Mouse (Mus musculus) liver, embryonic 13.5 days (tissue): ENCODE measurements around the gene Dusp28. TPM values are rescaled to one million over a fixed set of nuclear protein-coding genes. Genes with fewer than 3 reads are reported as not detected.
A peak's percentile ranks its signal among the peaks of the same experiment; 100 is the strongest.

ENCODE experiments used
- ATAC-seq: fragments of 200-750 bp; cut with Nextera tagmentation; 2 replicates; pipeline ENCODE4 v1.8.0; 2017; ENCODE audit warnings: low read depth, mild to moderate bottlenecking, moderate number of reproducible peaks, moderate library complexity
- DNase-seq: peaks from one replicate; pipeline ENCODE4 v3.0.0; 2022
- H3K27ac ChIP-seq: fragments of 300-500 bp; sonication (generic); 2 replicates; pipeline ENCODE4 v1.5.1; 2015; ENCODE audit warnings: moderate library complexity, mild to moderate bottlenecking, inconsistent platforms
- H3K27me3 ChIP-seq: fragments of 300-500 bp; sonication (generic); 2 replicates; pipeline ENCODE4 v1.6.1; 2015; ENCODE audit warnings: mild to moderate bottlenecking, inconsistent platforms
- H3K36me3 ChIP-seq: fragments of 300-500 bp; sonication (generic); 2 replicates; pipeline ENCODE4 v1.6.1; 2015; ENCODE audit warnings: mild to moderate bottlenecking, inconsistent platforms
- H3K4me1 ChIP-seq: fragments of 300-500 bp; sonication (generic); replicated peaks from 2 replicates; pipeline ENCODE4 v1.6.1; 2015; ENCODE audit warnings: inconsistent platforms
- H3K4me2 ChIP-seq: fragments of 300-500 bp; sonication (generic); 2 replicates; pipeline ENCODE4 v1.6.1; 2015; ENCODE audit warnings: inconsistent platforms, mild to moderate bottlenecking, moderate library complexity
- H3K4me3 ChIP-seq: fragments of 300-500 bp; sonication (generic); replicated peaks from 2 replicates; pipeline ENCODE4 v1.5.1; 2015; ENCODE audit warnings: mild to moderate bottlenecking, inconsistent platforms
- H3K9ac ChIP-seq: fragments of 300-500 bp; sonication (generic); 2 replicates; pipeline ENCODE4 v1.6.1; 2015; ENCODE audit warnings: mild to moderate bottlenecking, inconsistent platforms
- H3K9me3 ChIP-seq: fragments of 300-500 bp; sonication (generic); replicated peaks from 2 replicates; pipeline ENCODE4 v1.6.1; 2016; ENCODE audit warnings: inconsistent platforms
- WGBS: fragments of 180-500 bp; shearing (Covaris S2); methylation state at CpG from one replicate; pipeline ENCODE4 v1.1.7; 2015; ENCODE audit not compliant: insufficient replicate concordance; 5-methylcytosine and 5-hydroxymethylcytosine counted together
- polyA plus RNA-seq: library from polyadenylated mRNA; unstranded; fragments of >200 nt; fragmentation: Nextera tagmentation; extraction: Ambion mirVana; gene quantifications from 2 replicates; pipeline ENCODE4 v1.2.1, GENCODE M21; 2015

The Dusp28 gene
- polyA plus RNA-seq, 1 experiment from 2014 or later, result 6.7 TPM

- H3K4me2 ChIP-seq, result no peak overlapping the region
- H3K4me1 ChIP-seq, result peaks cover 7% of the 10 kb centered on the region
- WGBS, result 77% methylated on average over 4 of the region's 4 CpGs
- H3K4me3 ChIP-seq, result no peak overlapping the region
- H3K27me3 ChIP-seq, result no peaks in the 10 kb centered on the region
- no peak overlapping the region for H3K9ac ChIP-seq
- H3K9me3 ChIP-seq, result no peaks in the 10 kb centered on the region
- peaks cover 40% of the 10 kb centered on the region for H3K36me3 ChIP-seq
- H3K27ac ChIP-seq, result no peak overlapping the region
- no peak for DNase-seq
- no peak for ATAC-seq
These were observed 14.7 kb downstream of the Dusp28 start for GRCm38 (mm10) chr1:92921496-92921895.

GRCm38 (mm10) chr1:92930171-92930706, 23.5 kb downstream of the Dusp28 start:
- no peak for DNase-seq
- Histone ChIP-seq H3K9ac (no peak overlapping the region), H3K4me3 (no peak overlapping the region), H3K27me3 (peaks cover 3% of the 10 kb centered on the region; the same call in 1 of the 2 replicates), H3K27ac (no peak overlapping the region), H3K9me3 (no peaks in the 10 kb centered on the region), H3K4me1 (peaks cover 16% of the 10 kb centered on the region), H3K4me2 (no peak overlapping the region), H3K36me3 (no peaks in the 10 kb centered on the region)
- WGBS, result 15% methylated on average over 1 of the region's 1 CpGs
- ATAC-seq, result no peak

- H3K4me3 ChIP-seq, result peak overlapping the region; percentile 73
- WGBS, result 60% methylated on average over 4 of the region's 4 CpGs
These were observed 26.8 kb downstream of the Dusp28 start for GRCm38 (mm10) chr1:92933611-92934010.

GRCm38 (mm10) chr1:92934182-92934827, 27.5 kb downstream of the Dusp28 start, which contains the start of gene Capn10:
Gene Capn10 (plus strand): TSS chr1:92934376.
- 0% methylated on average over 45 of the region's 45 CpGs for WGBS
- Histone ChIP-seq H3K27me3 (no peaks in the 10 kb centered on the region), H3K9ac (peak within 1 kb of the TSS; percentile 73), H3K27ac (peak within 1 kb of the TSS; percentile 85), H3K9me3 (no peaks in the 10 kb centered on the region), H3K36me3 (peaks cover 16% of the 10 kb centered on the region; the same call in 1 of the 2 replicates), H3K4me1 (peaks cover 28% of the 10 kb centered on the region), H3K4me2 (peak within 1 kb of the TSS; percentile 94), H3K4me3 (peak within 1 kb of the TSS; percentile 73)
- DNase-seq, result peak; percentile 91
- peak; percentile 99 for ATAC-seq

More at GRCm38 (mm10) chr1:92933611-92934010, 26.8 kb downstream of the Dusp28 start:
- DNase-seq (no peak), ATAC-seq (no peak)
- peak overlapping the region; percentile 73 for H3K9ac ChIP-seq
- no peaks in the 10 kb centered on the region for H3K9me3 ChIP-seq
- peak overlapping the region; percentile 94 for H3K4me2 ChIP-seq
- peaks cover 28% of the 10 kb centered on the region for H3K4me1 ChIP-seq
- H3K27ac ChIP-seq, result peak overlapping the region; percentile 85
- H3K27me3 ChIP-seq, result no peaks in the 10 kb centered on the region; the same call in 1 of the 2 replicates
- peaks cover 9% of the 10 kb centered on the region; the same call in 1 of the 2 replicates for H3K36me3 ChIP-seq

- Histone ChIP-seq H3K9me3 (no peaks in the 10 kb centered on the region), H3K9ac (peak overlapping the region; percentile 73), H3K36me3 (peaks cover 26% of the 10 kb centered on the region), H3K4me3 (peak overlapping the region; percentile 73), H3K4me1 (peaks cover 28% of the 10 kb centered on the region), H3K4me2 (peak overlapping the region; percentile 94), H3K27me3 (no peaks in the 10 kb centered on the region), H3K27ac (peak overlapping the region; percentile 85)
- WGBS, result 16% methylated on average over 10 of the region's 10 CpGs
- ATAC-seq (no peak), DNase-seq (peak; percentile 27)
These were observed 28.5 kb downstream of the Dusp28 start for GRCm38 (mm10) chr1:92935054-92935962.

GRCm38 (mm10) chr1:92935977-92936376, 29.2 kb downstream of the Dusp28 start:
- Histone ChIP-seq H3K4me3 (peak overlapping the region; percentile 73; the same call in 1 of the 2 replicates), H3K9me3 (no peaks in the 10 kb centered on the region), H3K27ac (0 out of 2 replicates have a peak overlapping the region, but pooled peaks have one; percentile 19), H3K36me3 (peaks cover 30% of the 10 kb centered on the region), H3K9ac (peak overlapping the region; percentile 73; the same call in 1 of the 2 replicates), H3K4me1 (peaks cover 28% of the 10 kb centered on the region), H3K4me2 (peak overlapping the region; percentile 94), H3K27me3 (no peaks in the 10 kb centered on the region)
- ATAC-seq (no peak), DNase-seq (no peak)
- 37% methylated on average over 2 of the region's 2 CpGs for WGBS

- H3K36me3 ChIP-seq, result peaks cover 32% of the 10 kb centered on the region
- no peaks in the 10 kb centered on the region for H3K9me3 ChIP-seq
- no peak overlapping the region; the same call in 1 of the 2 replicates for H3K4me3 ChIP-seq
- H3K9ac ChIP-seq, result 0 out of 2 replicates have a peak overlapping the region, but pooled peaks have one; percentile 73
- H3K27me3 ChIP-seq, result no peaks in the 10 kb centered on the region
- whole genome bisulfite sequencing, result 66% methylated on average over 3 of the region's 3 CpGs
- peak overlapping the region; percentile 47; the same call in 1 of the 2 replicates for H3K27ac ChIP-seq
- peaks cover 28% of the 10 kb centered on the region for H3K4me1 ChIP-seq
- H3K4me2 ChIP-seq, result peak overlapping the region; percentile 94; the same call in 1 of the 2 replicates
- no peak for ATAC-seq
- no peak for DNase-seq
These were observed 29.7 kb downstream of the Dusp28 start for GRCm38 (mm10) chr1:92936467-92936866.

GRCm38 (mm10) chr1:92937797-92938196, 31.0 kb downstream of the Dusp28 start:
- H3K9me3 ChIP-seq, result no peaks in the 10 kb centered on the region
- H3K4me2 ChIP-seq, result no peak overlapping the region
- peaks cover 28% of the 10 kb centered on the region for H3K4me1 ChIP-seq
- DNase-seq, result no peak
- H3K27ac ChIP-seq, result no peak overlapping the region
- WGBS, result 67% methylated on average over 3 of the region's 3 CpGs
- no peak overlapping the region for H3K4me3 ChIP-seq
- peaks cover 34% of the 10 kb centered on the region for H3K36me3 ChIP-seq
- H3K9ac ChIP-seq, result no peak overlapping the region
- H3K27me3 ChIP-seq, result no peaks in the 10 kb centered on the region
- no peak for ATAC-seq

GRCm38 (mm10) chr1:92939746-92940145, 33.0 kb downstream of the Dusp28 start:
- Histone ChIP-seq H3K36me3 (peaks cover 50% of the 10 kb centered on the region), H3K4me2 (no peak overlapping the region), H3K9me3 (no peaks in the 10 kb centered on the region), H3K4me1 (peaks cover 22% of the 10 kb centered on the region), H3K4me3 (no peak overlapping the region), H3K27me3 (no peaks in the 10 kb centered on the region), H3K27ac (no peak overlapping the region), H3K9ac (no peak overlapping the region)
- 83% methylated on average over 4 of the region's 4 CpGs for WGBS
- DNase-seq, result no peak
- ATAC-seq, result no peak

GRCm38 (mm10) chr1:92943219-92943989, 36.6 kb downstream of the Dusp28 start:
- Histone ChIP-seq H3K4me1 (0 out of 2 replicates have a peak, but pooled peaks cover 4% of the 10 kb centered on the region), H3K36me3 (peaks cover 67% of the 10 kb centered on the region), H3K9ac (no peak overlapping the region), H3K4me3 (no peak overlapping the region), H3K4me2 (no peak overlapping the region), H3K27me3 (no peaks in the 10 kb centered on the region), H3K9me3 (no peaks in the 10 kb centered on the region), H3K27ac (no peak overlapping the region)
- WGBS, result 78% methylated on average over 19 of the region's 19 CpGs
- DNase-seq (no peak), ATAC-seq (no peak)
